Mouse (Mus musculus): ENCODE measurements at regions not wholly inside any gene's neighbourhood (a gene's known extent, or its start where the extent isn't known, plus 50 kb on each side); places are given as distances from the start of the nearest gene placed in this dataset.

DNA sequence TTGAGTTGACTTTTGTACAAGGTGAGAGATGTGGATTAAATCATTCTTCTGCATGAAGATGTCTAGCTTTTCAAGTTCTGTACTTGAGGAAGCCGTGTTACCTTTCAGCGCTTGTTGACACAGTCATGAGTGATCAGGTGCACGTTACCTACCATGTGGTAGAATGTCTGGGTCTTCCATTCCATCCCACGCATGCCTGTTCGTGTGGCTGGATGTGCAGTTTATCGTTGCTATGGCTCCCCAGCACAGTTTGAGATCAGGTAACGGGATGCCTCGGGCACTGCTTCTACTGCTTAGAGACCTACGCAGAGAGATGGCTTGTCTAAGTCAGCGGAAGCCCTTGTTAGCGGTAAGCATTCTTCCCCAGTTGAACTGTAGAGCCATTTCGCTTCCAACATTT, 348.1 kb downstream of the Etnk1 start:
- no peaks in the 10 kb centered on the region for H3K9me3 ChIP-seq (ENCODE audit: control insufficient read depth, low read length)
- ATAC-seq (replicated peaks; ENCODE audit: low FRiP score) = no peak
- no peak overlapping the region for H3K4me2 ChIP-seq (ENCODE audit: low read depth, low read length, severe bottlenecking)
- no peak overlapping the region for H3K27ac ChIP-seq (ENCODE audit: low read depth, low read length)
- no peaks in the 10 kb centered on the region for H3K27me3 ChIP-seq (ENCODE audit: control insufficient read depth, insufficient read depth, low read length)
- H3K4me1 ChIP-seq (replicated peaks; ENCODE audit: control insufficient read depth, insufficient read depth, low read length) = no peaks in the 10 kb centered on the region
- no peak overlapping the region for H3K9ac ChIP-seq (ENCODE audit: low read length)
- WGBS = 92% methylated on average over 12 of the region's 12 CpGs
- no peak overlapping the region for H3K4me3 ChIP-seq (ENCODE audit: low read depth, low read length)
- H3K36me3 ChIP-seq (ENCODE audit: control insufficient read depth, insufficient read depth, low read length) = no peaks in the 10 kb centered on the region
- no peak for DNase-seq (ENCODE audit: low spot score)

DNA sequence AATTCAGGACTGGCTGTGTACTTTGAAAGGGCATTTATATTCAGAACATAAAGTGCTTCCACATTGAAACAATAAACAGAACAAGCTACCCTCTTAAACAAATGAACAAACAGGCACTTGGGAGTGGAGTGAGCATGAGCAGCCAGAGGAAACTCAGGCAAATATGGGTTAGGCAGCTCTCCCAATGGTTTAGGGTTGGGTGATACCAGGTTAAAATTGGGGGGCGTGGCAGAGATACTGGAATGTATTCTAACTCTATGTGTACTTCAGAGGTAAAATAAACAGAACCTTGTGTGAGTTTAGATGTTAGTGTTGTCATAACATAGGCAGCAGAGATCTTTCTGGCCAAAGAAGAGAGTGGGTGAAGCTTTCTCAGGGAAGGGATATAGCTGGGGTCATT, 349.7 kb downstream of the Etnk1 start:
- no peaks in the 10 kb centered on the region for H3K4me1 ChIP-seq (replicated peaks; ENCODE audit: control insufficient read depth, insufficient read depth, low read length)
- H3K36me3 ChIP-seq (ENCODE audit: control insufficient read depth, insufficient read depth, low read length) = no peaks in the 10 kb centered on the region
- no peaks in the 10 kb centered on the region for H3K27me3 ChIP-seq (ENCODE audit: control insufficient read depth, insufficient read depth, low read length)
- H3K9ac ChIP-seq (ENCODE audit: low read length) = no peak overlapping the region
- no peak for ATAC-seq (replicated peaks; ENCODE audit: low FRiP score)
- no peak overlapping the region for H3K4me3 ChIP-seq (ENCODE audit: low read depth, low read length)
- H3K27ac ChIP-seq (ENCODE audit: low read depth, low read length) = no peak overlapping the region
- H3K9me3 ChIP-seq (ENCODE audit: control insufficient read depth, low read length) = no peaks in the 10 kb centered on the region
- no peak overlapping the region for H3K4me2 ChIP-seq (ENCODE audit: low read depth, low read length, severe bottlenecking)
- DNase-seq (ENCODE audit: low spot score) = no peak
- WGBS = 82% methylated on average over 1 of the region's 1 CpGs

DNA sequence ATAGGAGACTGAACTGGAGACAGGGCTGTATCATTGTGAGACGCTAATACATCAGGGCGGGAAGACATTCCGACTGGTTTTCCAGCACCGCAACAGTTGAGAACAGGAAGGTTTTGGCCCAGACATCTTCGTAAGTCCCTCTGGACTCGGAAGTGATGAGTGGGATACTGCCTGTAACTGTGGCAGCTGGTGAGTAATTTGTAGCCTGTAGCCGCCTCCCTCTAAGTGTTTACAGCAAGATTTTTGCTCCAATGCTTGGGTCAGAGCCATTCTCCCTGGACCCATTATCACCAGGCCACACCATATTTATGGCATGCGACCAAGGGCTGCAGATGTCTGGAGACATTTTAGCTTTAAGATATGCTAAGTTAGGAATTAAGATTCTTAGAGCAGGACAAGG, 351.5 kb downstream of the Etnk1 start:
- 93% methylated on average over 8 of the region's 8 CpGs for WGBS

DNA sequence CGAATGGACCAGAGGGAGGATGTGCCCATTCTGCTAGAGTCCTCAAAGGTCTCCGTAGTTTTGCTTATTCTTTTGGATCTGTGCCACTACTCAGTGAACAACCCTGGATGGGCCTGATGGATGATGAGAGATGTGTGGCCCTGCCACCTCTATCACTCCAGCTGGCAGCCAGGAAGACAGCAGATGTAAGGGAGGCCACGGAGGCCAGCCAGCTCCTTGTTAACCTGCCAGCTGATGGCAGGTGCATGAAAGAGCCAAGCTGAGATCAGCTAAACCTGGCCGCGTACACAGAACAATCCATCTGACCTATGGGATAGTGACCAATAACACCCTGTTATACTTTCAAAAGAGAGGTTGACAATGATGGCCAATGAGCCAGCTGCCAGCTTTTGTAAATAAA, 352.6 kb downstream of the Etnk1 start:
- Histone ChIP-seq H3K27ac (ENCODE audit: low read depth, low read length) (no peak overlapping the region), H3K9ac (ENCODE audit: low read length) (no peak overlapping the region), H3K4me1 (replicated peaks; ENCODE audit: control insufficient read depth, insufficient read depth, low read length) (no peaks in the 10 kb centered on the region), H3K4me3 (ENCODE audit: low read depth, low read length) (no peak overlapping the region), H3K9me3 (ENCODE audit: control insufficient read depth, low read length) (no peaks in the 10 kb centered on the region), H3K36me3 (ENCODE audit: control insufficient read depth, insufficient read depth, low read length) (no peaks in the 10 kb centered on the region), H3K27me3 (ENCODE audit: control insufficient read depth, insufficient read depth, low read length) (no peaks in the 10 kb centered on the region), H3K4me2 (ENCODE audit: low read depth, low read length, severe bottlenecking) (no peak overlapping the region)
- DNase-seq (ENCODE audit: low spot score) (no peak), ATAC-seq (replicated peaks; ENCODE audit: low FRiP score) (no peak)
- 94% methylated on average over 5 of the region's 5 CpGs for WGBS

More for the DNA sequence above, 351.5 kb downstream of the Etnk1 start:
- H3K36me3 ChIP-seq (ENCODE audit: control insufficient read depth, insufficient read depth, low read length) = no peaks in the 10 kb centered on the region
- H3K4me1 ChIP-seq (replicated peaks; ENCODE audit: control insufficient read depth, insufficient read depth, low read length) = no peaks in the 10 kb centered on the region
- H3K4me2 ChIP-seq (ENCODE audit: low read depth, low read length, severe bottlenecking) = no peak overlapping the region
- H3K27me3 ChIP-seq (ENCODE audit: control insufficient read depth, insufficient read depth, low read length) = no peaks in the 10 kb centered on the region
- H3K9me3 ChIP-seq (ENCODE audit: control insufficient read depth, low read length) = no peaks in the 10 kb centered on the region
- no peak overlapping the region for H3K27ac ChIP-seq (ENCODE audit: low read depth, low read length)
- no peak for ATAC-seq (replicated peaks; ENCODE audit: low FRiP score)
- no peak for DNase-seq (ENCODE audit: low spot score)
- no peak overlapping the region for H3K4me3 ChIP-seq (ENCODE audit: low read depth, low read length)
- no peak overlapping the region for H3K9ac ChIP-seq (ENCODE audit: low read length)

DNA sequence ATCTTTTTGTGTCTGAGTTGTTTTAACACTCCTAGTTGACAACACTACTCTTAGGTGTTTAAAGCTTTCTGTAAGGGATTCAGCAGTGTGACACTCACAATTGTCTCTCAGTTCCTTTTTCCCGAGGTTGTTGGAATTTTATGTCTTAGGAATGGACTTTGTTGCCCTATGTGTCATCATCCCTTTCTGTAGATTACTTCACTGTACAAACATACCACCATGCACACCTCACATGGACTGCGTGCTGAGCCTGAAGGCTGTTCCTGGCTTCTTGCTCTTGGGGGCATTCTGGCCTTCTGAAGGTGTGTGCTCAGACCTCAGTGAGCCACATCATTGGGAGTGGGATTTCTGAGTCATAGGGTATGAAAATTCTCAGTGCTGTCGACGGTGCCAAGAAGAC, 358.1 kb downstream of the Etnk1 start:
- H3K9ac ChIP-seq (ENCODE audit: low read length) = no peak overlapping the region

DNA sequence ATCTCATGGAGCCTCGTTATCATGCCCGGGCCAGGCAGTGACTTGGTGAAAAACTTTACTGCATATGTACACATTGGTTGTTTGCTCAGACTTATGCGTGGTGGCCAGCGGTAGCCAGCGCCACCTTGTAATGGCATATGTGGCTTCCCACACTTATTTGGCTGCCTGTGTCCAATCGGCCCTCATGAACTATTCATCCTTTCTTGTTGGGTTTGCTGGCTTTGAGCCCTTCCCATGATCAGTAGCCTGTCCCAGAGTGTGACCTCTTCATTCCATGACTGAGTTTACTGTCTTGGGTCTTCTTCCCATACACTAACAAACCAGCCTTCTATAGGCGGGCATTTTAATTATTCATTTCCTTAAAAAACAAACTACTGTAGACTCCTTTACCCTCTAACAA, 361.9 kb downstream of the Etnk1 start:
- DNase-seq (ENCODE audit: low spot score) = no peak
- no peak for ATAC-seq (replicated peaks; ENCODE audit: low FRiP score)
- Histone ChIP-seq H3K9ac (ENCODE audit: low read length) (no peak overlapping the region), H3K9me3 (ENCODE audit: control insufficient read depth, low read length) (no peaks in the 10 kb centered on the region), H3K27ac (ENCODE audit: low read depth, low read length) (no peak overlapping the region), H3K4me2 (ENCODE audit: low read depth, low read length, severe bottlenecking) (no peak overlapping the region), H3K27me3 (ENCODE audit: control insufficient read depth, insufficient read depth, low read length) (no peaks in the 10 kb centered on the region), H3K36me3 (ENCODE audit: control insufficient read depth, insufficient read depth, low read length) (no peaks in the 10 kb centered on the region), H3K4me3 (ENCODE audit: low read depth, low read length) (no peak overlapping the region), H3K4me1 (replicated peaks; ENCODE audit: control insufficient read depth, insufficient read depth, low read length) (no peaks in the 10 kb centered on the region; the same call in none of the 2 replicates)
- WGBS = 92% methylated on average over 7 of the region's 7 CpGs

More for the DNA sequence above, 358.1 kb downstream of the Etnk1 start:
- H3K27ac ChIP-seq (ENCODE audit: low read depth, low read length) = no peak overlapping the region
- H3K4me2 ChIP-seq (ENCODE audit: low read depth, low read length, severe bottlenecking) = no peak overlapping the region
- H3K9me3 ChIP-seq (ENCODE audit: control insufficient read depth, low read length) = no peaks in the 10 kb centered on the region
- no peaks in the 10 kb centered on the region for H3K27me3 ChIP-seq (ENCODE audit: control insufficient read depth, insufficient read depth, low read length)
- 87% methylated on average over 4 of the region's 4 CpGs for WGBS
- ATAC-seq (replicated peaks; ENCODE audit: low FRiP score) (no peak), DNase-seq (ENCODE audit: low spot score) (no peak)
- H3K36me3 ChIP-seq (ENCODE audit: control insufficient read depth, insufficient read depth, low read length) = no peaks in the 10 kb centered on the region
- no peaks in the 10 kb centered on the region for H3K4me1 ChIP-seq (replicated peaks; ENCODE audit: control insufficient read depth, insufficient read depth, low read length)
- no peak overlapping the region for H3K4me3 ChIP-seq (ENCODE audit: low read depth, low read length)

DNA sequence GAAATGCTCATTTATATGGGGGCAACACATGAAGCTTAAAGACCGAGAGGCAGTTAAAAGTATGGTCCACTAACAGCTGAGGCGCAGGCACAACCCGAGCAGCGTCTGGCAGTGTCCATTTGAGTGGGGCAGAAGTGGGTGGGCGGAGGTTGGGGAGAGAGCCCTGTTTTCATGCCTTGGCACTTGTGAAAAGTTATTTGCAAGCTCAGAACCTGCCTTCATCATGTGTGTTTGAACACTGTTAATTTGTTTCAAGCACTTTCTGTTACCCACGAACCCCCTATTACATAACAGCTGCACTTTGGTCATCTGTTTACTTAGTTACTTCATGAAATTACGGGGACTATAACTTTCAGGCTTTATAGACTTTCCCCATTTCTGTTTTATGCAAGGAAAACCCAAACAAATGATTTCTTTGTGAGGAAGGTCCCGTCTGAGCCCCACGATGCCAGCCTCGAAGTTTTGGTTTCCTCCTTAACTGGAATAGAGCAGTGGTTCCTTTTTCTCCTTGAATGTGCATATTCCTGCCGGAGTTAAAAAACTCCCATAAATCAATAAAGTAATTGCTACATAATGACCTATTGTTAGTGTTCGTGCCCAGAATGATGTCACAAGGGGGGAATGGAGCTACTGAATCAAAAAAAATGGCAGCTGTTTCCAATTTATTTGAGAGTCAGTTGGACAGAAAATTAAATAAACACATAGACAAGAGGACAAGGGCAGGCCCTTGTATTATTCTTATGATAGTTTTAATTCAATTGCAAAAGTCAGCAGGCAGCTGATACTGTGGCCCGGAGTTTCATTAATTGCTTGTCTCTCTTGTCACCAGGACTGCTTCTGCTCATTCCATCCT, 363.6 kb downstream of the Etnk1 start:
- H3K4me1 ChIP-seq (replicated peaks; ENCODE audit: control insufficient read depth, insufficient read depth, low read length) = no peaks in the 10 kb centered on the region; the same call in none of the 2 replicates
- no peaks in the 10 kb centered on the region for H3K36me3 ChIP-seq (ENCODE audit: control insufficient read depth, insufficient read depth, low read length)
- no peaks in the 10 kb centered on the region for H3K9me3 ChIP-seq (ENCODE audit: control insufficient read depth, low read length)
- no peak overlapping the region for H3K4me2 ChIP-seq (ENCODE audit: low read depth, low read length, severe bottlenecking)
- no peak for DNase-seq (ENCODE audit: low spot score)
- no peak overlapping the region for H3K4me3 ChIP-seq (ENCODE audit: low read depth, low read length)
- no peaks in the 10 kb centered on the region for H3K27me3 ChIP-seq (ENCODE audit: control insufficient read depth, insufficient read depth, low read length)
- 61% methylated on average over 13 of the region's 13 CpGs for WGBS
- H3K9ac ChIP-seq (ENCODE audit: low read length) = no peak overlapping the region
- no peak overlapping the region for H3K27ac ChIP-seq (ENCODE audit: low read depth, low read length)
- ATAC-seq (replicated peaks; ENCODE audit: low FRiP score) = no peak

DNA sequence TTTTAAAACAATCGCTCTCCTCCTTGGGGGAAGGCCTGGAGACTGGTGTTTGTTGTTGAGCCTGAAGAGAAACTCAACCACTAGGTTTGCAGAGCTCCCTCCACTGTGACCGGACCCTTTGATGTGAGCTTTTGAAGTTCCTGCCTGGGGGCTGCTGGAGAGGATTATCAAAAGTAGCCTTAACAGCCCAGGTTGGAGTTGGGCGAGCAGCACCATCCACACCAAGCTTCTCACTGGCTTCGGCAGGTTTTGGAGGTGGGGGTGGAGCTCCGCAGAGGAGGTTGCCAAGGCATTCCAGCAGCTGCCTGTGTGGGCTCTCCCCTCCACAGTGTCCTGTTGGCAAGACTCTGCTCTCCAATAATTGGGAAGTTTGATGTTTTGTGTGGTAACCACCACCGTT, 364.5 kb downstream of the Etnk1 start:
- WGBS = 30% methylated on average over 6 of the region's 6 CpGs

DNA sequence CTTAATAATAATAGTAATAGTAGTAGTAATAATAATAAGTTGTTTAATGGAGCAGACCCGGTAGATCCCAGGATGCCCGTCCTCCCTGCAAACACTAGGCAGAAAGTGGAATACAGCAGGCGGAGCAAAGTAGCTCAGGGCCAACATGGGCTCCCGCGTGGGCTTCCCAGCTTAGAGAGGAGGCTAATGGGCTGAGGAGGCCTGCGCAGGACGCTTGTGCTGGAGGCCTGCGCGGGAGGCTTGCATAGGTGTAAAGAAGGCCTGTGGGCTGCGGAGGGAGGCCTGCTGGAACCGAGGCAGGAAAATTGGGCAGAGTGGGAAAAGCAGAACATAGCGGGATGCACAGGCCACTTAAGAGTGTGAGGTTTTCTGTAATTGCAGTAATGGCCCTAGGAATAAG, 365.4 kb downstream of the Etnk1 start:
- no peak for ATAC-seq (replicated peaks; ENCODE audit: low FRiP score)
- H3K4me3 ChIP-seq (ENCODE audit: low read depth, low read length) = no peak overlapping the region
- no peak overlapping the region for H3K4me2 ChIP-seq (ENCODE audit: low read depth, low read length, severe bottlenecking)
- H3K4me1 ChIP-seq (replicated peaks; ENCODE audit: control insufficient read depth, insufficient read depth, low read length) = no peaks in the 10 kb centered on the region; the same call in none of the 2 replicates
- H3K27me3 ChIP-seq (ENCODE audit: control insufficient read depth, insufficient read depth, low read length) = no peaks in the 10 kb centered on the region
- no peak overlapping the region for H3K9ac ChIP-seq (ENCODE audit: low read length)
- no peak for DNase-seq (ENCODE audit: low spot score)
- H3K36me3 ChIP-seq (ENCODE audit: control insufficient read depth, insufficient read depth, low read length) = no peaks in the 10 kb centered on the region
- WGBS = 94% methylated on average over 12 of the region's 12 CpGs
- H3K9me3 ChIP-seq (ENCODE audit: control insufficient read depth, low read length) = no peaks in the 10 kb centered on the region
- no peak overlapping the region for H3K27ac ChIP-seq (ENCODE audit: low read depth, low read length)

More for the DNA sequence above, 364.5 kb downstream of the Etnk1 start:
- Histone ChIP-seq H3K27ac (ENCODE audit: low read depth, low read length) (no peak overlapping the region), H3K27me3 (ENCODE audit: control insufficient read depth, insufficient read depth, low read length) (no peaks in the 10 kb centered on the region), H3K9ac (ENCODE audit: low read length) (no peak overlapping the region), H3K4me3 (ENCODE audit: low read depth, low read length) (no peak overlapping the region), H3K9me3 (ENCODE audit: control insufficient read depth, low read length) (no peaks in the 10 kb centered on the region), H3K4me2 (ENCODE audit: low read depth, low read length, severe bottlenecking) (no peak overlapping the region), H3K36me3 (ENCODE audit: control insufficient read depth, insufficient read depth, low read length) (no peaks in the 10 kb centered on the region), H3K4me1 (replicated peaks; ENCODE audit: control insufficient read depth, insufficient read depth, low read length) (no peaks in the 10 kb centered on the region; the same call in none of the 2 replicates)
- DNase-seq (ENCODE audit: low spot score) (peak; percentile 69), ATAC-seq (replicated peaks; ENCODE audit: low FRiP score) (0 out of 2 replicates have a peak, but pooled peaks have one; percentile 42)

Measured in forebrain, embryonic 11.5 days (tissue).